15 mouse cellular contexts compared by ENCODE assay signal in the genomic region with DNA sequence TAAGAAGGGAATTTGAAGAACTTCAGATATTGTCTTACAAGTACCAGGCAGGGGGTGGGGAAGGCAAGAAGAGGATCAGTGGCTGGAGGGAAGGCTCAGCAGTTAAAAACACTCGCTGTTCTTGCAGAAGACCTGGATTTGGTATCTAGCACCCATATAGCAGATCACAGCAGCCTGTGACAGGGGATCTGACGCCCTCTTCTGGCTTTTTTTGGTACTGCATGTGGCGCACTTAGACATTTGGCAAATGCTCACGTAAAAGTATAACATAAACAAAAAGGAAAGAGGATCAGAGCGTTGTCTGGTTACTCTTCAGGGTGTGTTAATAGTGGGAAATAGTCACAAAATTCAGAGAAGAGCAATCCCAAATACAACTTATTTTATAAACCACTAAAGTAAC.
DNase-seq lines count a peak whose midpoint lies in the region; ATAC-seq and TF ChIP-seq lines count a peak whose summit lies in the region.
"Had no signal": no experiment of that assay in that cellular context is flagged by ENCODE, and none has a peak within 500 bp of the region (broad histone marks: within the 10 kb centered on the region; RNA-seq: fewer than 3 reads in every experiment).

No protein-coding gene starts in this region.

- no peaks in the 10 kb centered on the region for H3K4me1 ChIP-seq in hindbrain, postnatal 0 days (ENCODE audit: insufficient read depth, low read length)
- H3K4me1 ChIP-seq in hindbrain, embryonic 13.5 days (replicated peaks): peaks cover 8% of the 10 kb centered on the region; the same call in 1 of the 2 replicates
- H3K4me1 ChIP-seq in midbrain, postnatal 0 days (ENCODE audit: insufficient read depth, low read length): no peaks in the 10 kb centered on the region
- no peaks in the 10 kb centered on the region; the same call in 1 of the 2 replicates for H3K4me1 ChIP-seq in midbrain, embryonic 10.5 days
- no peaks in the 10 kb centered on the region for H3K4me1 ChIP-seq in MEL (ENCODE audit: control insufficient read depth in 1 of 2, insufficient read depth in 2 of 2, low read length in 2 of 2)
- no peaks in the 10 kb centered on the region for H3K4me1 ChIP-seq in testis, adult 2 months (ENCODE audit: control insufficient read depth, insufficient read depth, low read length)
- H3K4me1 ChIP-seq: midbrain, embryonic 13.5 days had no signal

- no peak for DNase-seq in hindbrain, postnatal 0 days (ENCODE audit: low spot score)
- no peak for DNase-seq in midbrain, postnatal 0 days (ENCODE audit: low spot score)
- no peak for DNase-seq in midbrain, embryonic 10.5 days (ENCODE audit: low spot score)
- peak; percentile 6 for DNase-seq in MEL (ENCODE audit: low read depth, low spot score)
- DNase-seq in kidney, adult 8-10 months: no peak
- DNase-seq: cerebellum, postnatal 14 days; gastrocnemius, postnatal 10 days; kidney, adult 9 months had no signal

- no peak for TF ChIP-seq EP300 in MEL (IDR thresholded peaks at IDR 0.05; ENCODE audit: low read depth in 1 of 2, low read length in 2 of 2)

- no peaks in the 10 kb centered on the region for H3K9me3 ChIP-seq in hindbrain, postnatal 0 days (ENCODE audit: low read length)
- H3K9me3 ChIP-seq in hindbrain, embryonic 13.5 days: no peaks in the 10 kb centered on the region
- no peaks in the 10 kb centered on the region for H3K9me3 ChIP-seq in midbrain, postnatal 0 days (ENCODE audit: low read length)
- H3K9me3 ChIP-seq in midbrain, embryonic 10.5 days (replicated peaks): no peaks in the 10 kb centered on the region
- no peaks in the 10 kb centered on the region for H3K9me3 ChIP-seq in MEL (replicated peaks; ENCODE audit: insufficient read depth, low read length)
- H3K9me3 ChIP-seq: heart, embryonic 12.5 days; limb, embryonic 12.5 days; midbrain, embryonic 13.5 days; neural tube, embryonic 13.5 days had no signal

- H3K27ac ChIP-seq in hindbrain, postnatal 0 days: no peak overlapping the region
- H3K27ac ChIP-seq in hindbrain, embryonic 13.5 days: no peak overlapping the region
- H3K27ac ChIP-seq in midbrain, postnatal 0 days (ENCODE audit: low read depth, low read length): no peak overlapping the region
- H3K27ac ChIP-seq in midbrain, embryonic 10.5 days (replicated peaks): no peak overlapping the region
- H3K27ac ChIP-seq in MEL (ENCODE audit: control insufficient read depth, low read depth, low read length): no peak overlapping the region
- H3K27ac ChIP-seq in testis, adult 2 months (ENCODE audit: control insufficient read depth, insufficient read depth, low read depth, low read length): no peak overlapping the region
- H3K27ac ChIP-seq: limb, embryonic 12.5 days; midbrain, embryonic 13.5 days; neural tube, embryonic 13.5 days had no signal

- peak; percentile 37 for TF ChIP-seq CTCF in hindbrain, postnatal 0 days (IDR thresholded peaks at IDR 0.05; ENCODE audit: low read depth)
- peak; percentile 45 for TF ChIP-seq CTCF in midbrain, postnatal 0 days (IDR thresholded peaks at IDR 0.05)
- TF ChIP-seq CTCF in MEL (IDR thresholded peaks at IDR 0.05 in 2 of 3, conservative IDR thresholded peaks at IDR 0.05 in 1 of 3; ENCODE audit: control insufficient read depth in 1 of 3, insufficient read depth in 1 of 3, low read depth in 2 of 3, low read length in 3 of 3, poor library complexity in 1 of 3, severe bottlenecking in 1 of 3): peak in 2 of 3 experiments; percentile 19 to 41; a peak in 3 of 6 replicates
- TF ChIP-seq CTCF in testis, adult 2 months (IDR thresholded peaks at IDR 0.05; ENCODE audit: control insufficient read depth, insufficient read depth, insufficient replicate concordance, low read depth, low read length): peak; percentile 62; the same call in 1 of the 2 replicates

- H3K79me2 ChIP-seq in MEL (ENCODE audit: control insufficient read depth, insufficient read depth, low read length, poor library complexity): no peaks in the 10 kb centered on the region

- H3K4me3 ChIP-seq in hindbrain, postnatal 0 days (ENCODE audit: low read length): no peak overlapping the region
- H3K4me3 ChIP-seq in hindbrain, embryonic 13.5 days: no peak overlapping the region
- H3K4me3 ChIP-seq in midbrain, postnatal 0 days (ENCODE audit: low read depth, low read length): no peak overlapping the region
- no peak overlapping the region for H3K4me3 ChIP-seq in midbrain, embryonic 10.5 days
- H3K4me3 ChIP-seq in MEL (ENCODE audit: control insufficient read depth in 1 of 2, insufficient read depth in 1 of 2, low read depth in 2 of 2, low read length in 2 of 2): no peak overlapping the region
- H3K4me3 ChIP-seq in testis, adult 2 months (ENCODE audit: control insufficient read depth, low read depth, low read length): no peak overlapping the region
- H3K4me3 ChIP-seq: heart, embryonic 12.5 days; limb, embryonic 12.5 days; midbrain, embryonic 13.5 days; neural tube, embryonic 13.5 days had no signal

- WGBS in hindbrain, postnatal 0 days: 75% methylated on average over 5 of the region's 5 CpGs
- WGBS in hindbrain, embryonic 13.5 days: 79% methylated on average over 5 of the region's 5 CpGs
- WGBS in midbrain, postnatal 0 days: 80% methylated on average over 5 of the region's 5 CpGs
- WGBS in midbrain, embryonic 10.5 days: 72% methylated on average over 5 of the region's 5 CpGs

- TF ChIP-seq POLR2A in MEL (IDR thresholded peaks at IDR 0.05; ENCODE audit: control insufficient read depth in 1 of 2, insufficient read depth in 1 of 2, low read depth in 1 of 2, low read length in 2 of 2, poor library complexity in 1 of 2): no peak
- no peak for TF ChIP-seq POLR2A in testis, adult 2 months (IDR thresholded peaks at IDR 0.05; ENCODE audit: control insufficient read depth, low read depth, low read length)

- no peak for ATAC-seq in hindbrain, postnatal 0 days
- ATAC-seq in hindbrain, embryonic 13.5 days (ENCODE audit: low FRiP score): no peak
- ATAC-seq in midbrain, postnatal 0 days (ENCODE audit: low FRiP score): no peak
- ATAC-seq in frontal cortex, adult (ENCODE audit: low TSS enrichment): no peak
- ATAC-seq: midbrain, embryonic 13.5 days had no signal

- H3K9ac ChIP-seq in hindbrain, postnatal 0 days (replicated peaks; ENCODE audit: low read length): no peak overlapping the region
- H3K9ac ChIP-seq in hindbrain, embryonic 13.5 days: no peak overlapping the region
- no peak overlapping the region for H3K9ac ChIP-seq in midbrain, postnatal 0 days (replicated peaks; ENCODE audit: low read length, poor library complexity, severe bottlenecking)
- no peak overlapping the region for H3K9ac ChIP-seq in MEL (ENCODE audit: control insufficient read depth, low read depth, low read length, poor library complexity, severe bottlenecking)
- H3K9ac ChIP-seq: heart, embryonic 12.5 days; limb, embryonic 12.5 days; midbrain, embryonic 13.5 days; neural tube, embryonic 13.5 days had no signal

- H3K27me3 ChIP-seq in hindbrain, postnatal 0 days (ENCODE audit: insufficient read depth, low read length): 0 out of 2 replicates have a peak, but pooled peaks cover 3% of the 10 kb centered on the region
- H3K27me3 ChIP-seq in hindbrain, embryonic 13.5 days: 0 out of 2 replicates have a peak, but pooled peaks cover 10% of the 10 kb centered on the region
- H3K27me3 ChIP-seq in midbrain, postnatal 0 days (ENCODE audit: insufficient read depth, low read length): no peaks in the 10 kb centered on the region
- H3K27me3 ChIP-seq in midbrain, embryonic 10.5 days (ENCODE audit: low read depth, poor library complexity, severe bottlenecking): peaks cover 7% of the 10 kb centered on the region; the same call in 1 of the 2 replicates
- no peaks in the 10 kb centered on the region for H3K27me3 ChIP-seq in MEL (ENCODE audit: control insufficient read depth in 1 of 2, insufficient read depth in 2 of 2, low read length in 2 of 2)
- H3K27me3 ChIP-seq in testis, adult 2 months (ENCODE audit: control insufficient read depth, insufficient read depth, low read length): no peaks in the 10 kb centered on the region
- H3K27me3 ChIP-seq: limb, embryonic 12.5 days; midbrain, embryonic 13.5 days had no signal

- peak; percentile 11 for TF ChIP-seq RAD21 in MEL (IDR thresholded peaks at IDR 0.05; ENCODE audit: low read depth, low read length)

- H3K36me3 ChIP-seq in hindbrain, postnatal 0 days (ENCODE audit: insufficient read depth, low read length): no peaks in the 10 kb centered on the region
- H3K36me3 ChIP-seq in hindbrain, embryonic 13.5 days: no peaks in the 10 kb centered on the region
- H3K36me3 ChIP-seq in midbrain, postnatal 0 days (ENCODE audit: insufficient read depth, low read length): no peaks in the 10 kb centered on the region
- H3K36me3 ChIP-seq in midbrain, embryonic 10.5 days: no peaks in the 10 kb centered on the region
- no peaks in the 10 kb centered on the region for H3K36me3 ChIP-seq in MEL (ENCODE audit: control insufficient read depth in 1 of 2, insufficient read depth in 2 of 2, low read length in 2 of 2)
- H3K36me3 ChIP-seq in testis, adult 2 months (ENCODE audit: control insufficient read depth, insufficient read depth, low read length): no peaks in the 10 kb centered on the region
- H3K36me3 ChIP-seq: heart, embryonic 12.5 days; limb, embryonic 12.5 days; midbrain, embryonic 13.5 days; neural tube, embryonic 13.5 days had no signal

- H3K4me2 ChIP-seq in hindbrain, postnatal 0 days (ENCODE audit: low read depth, low read length): no peak overlapping the region
- H3K4me2 ChIP-seq in hindbrain, embryonic 13.5 days: no peak overlapping the region
- no peak overlapping the region for H3K4me2 ChIP-seq in midbrain, postnatal 0 days (ENCODE audit: low read depth, low read length, poor library complexity, severe bottlenecking)
- H3K4me2 ChIP-seq: heart, embryonic 12.5 days; limb, embryonic 12.5 days; midbrain, embryonic 13.5 days; neural tube, embryonic 13.5 days had no signal

TF ChIP-seq in MEL, 35 proteins besides CTCF, POLR2A, EP300 and RAD21 (continues in another document):
- no peak for TF ChIP-seq ETS1 (IDR thresholded peaks at IDR 0.05; ENCODE audit: low read depth, low read length)
- no peak for TF ChIP-seq RCOR1 (IDR thresholded peaks at IDR 0.05; ENCODE audit: low read depth, low read length)
- TF ChIP-seq USF2 (IDR thresholded peaks at IDR 0.05; ENCODE audit: borderline replicate concordance in 1 of 2, insufficient read depth in 1 of 2, low read depth in 1 of 2, low read length in 2 of 2): no peak
- no peak for TF ChIP-seq SIN3A (IDR thresholded peaks at IDR 0.05; ENCODE audit: low read length)
- no peak for TF ChIP-seq NRF1 (IDR thresholded peaks at IDR 0.05; ENCODE audit: insufficient read depth, low read depth, low read length, poor library complexity, severe bottlenecking)
- no peak for TF ChIP-seq ELF1 (IDR thresholded peaks at IDR 0.05; ENCODE audit: low read depth, low read length)
- no peak for TF ChIP-seq TAL1 (IDR thresholded peaks at IDR 0.05; ENCODE audit: low read length)
- no peak for TF ChIP-seq ZC3H11A (IDR thresholded peaks at IDR 0.05; ENCODE audit: low read depth, low read length)
- TF ChIP-seq ZMIZ1 (IDR thresholded peaks at IDR 0.05; ENCODE audit: low read depth, low read length): no peak
- no peak for TF ChIP-seq ZNF384 (IDR thresholded peaks at IDR 0.05; ENCODE audit: low read depth, low read length)
- no peak for TF ChIP-seq E2F4 (IDR thresholded peaks at IDR 0.05; ENCODE audit: borderline replicate concordance, low read depth, low read length)
- no peak for TF ChIP-seq MAX (IDR thresholded peaks at IDR 0.05; ENCODE audit: low read length)
- TF ChIP-seq GATA1 (IDR thresholded peaks at IDR 0.05; ENCODE audit: low read depth, low read length): no peak
